Mouse (Mus musculus): ENCODE data around the gene Inpp5f.

- no peak for TF ChIP-seq GATA1 (IDR thresholded peaks at IDR 0.05; ENCODE audit: low read length)
- TF ChIP-seq TAL1 (IDR thresholded peaks at IDR 0.05; ENCODE audit: low read length): no peak
These were observed 132.8 kb downstream of the Inpp5f start for GRCm38 (mm10) chr7:128743898-128744297.

All from erythroblast, embryonic 14.5 days (primary cell).